Mouse (Mus musculus) CH12.LX (cell line): ENCODE results near the gene Mgat4e. TPM values are rescaled to one million over a fixed set of nuclear protein-coding genes. Genes with fewer than 3 reads are reported as not detected.

Experiments
- DNase-seq: peaks from one replicate; pipeline ENCODE4 v3.0.0-alpha.2; 2013; ENCODE audit errors: extremely low read depth
- H3K27ac ChIP-seq: 2 replicates; pipeline ENCODE4 v1.5.1; 2012; ENCODE audit warnings: low read depth, mild to moderate bottlenecking, control low read depth, moderate library complexity; ENCODE audit not compliant: insufficient read depth
- H3K27me3 ChIP-seq: replicated peaks from 2 replicates; pipeline ENCODE3; 2012; ENCODE audit warnings: inconsistent platforms
- H3K36me3 ChIP-seq, 2 experiments: replicated peaks in 1 of 2; 2 replicates each; pipeline versions ENCODE3 to v1.6.1; 2012; ENCODE audit warnings: inconsistent platforms in 1 of 2, low read length in 1 of 2, mild to moderate bottlenecking in 1 of 2, mixed read lengths in 1 of 2, moderate library complexity in 1 of 2; ENCODE audit not compliant: control insufficient read depth in 1 of 2, insufficient read depth in 1 of 2
- H3K4me1 ChIP-seq, 2 experiments: 2 replicates each; pipeline ENCODE4 v1.6.1; 2012; ENCODE audit warnings: inconsistent platforms in 1 of 2, moderate library complexity in 1 of 2; ENCODE audit not compliant: insufficient read depth in 2 of 2, control insufficient read depth in 1 of 2
- H3K4me2 ChIP-seq: 2 replicates; pipeline ENCODE4 v1.6.1; 2012; ENCODE audit warnings: low read depth, mild to moderate bottlenecking, control low read depth; ENCODE audit not compliant: poor library complexity, insufficient read depth, severe bottlenecking
- H3K4me3 ChIP-seq, 3 experiments: fragments of 150-350 bp in 1 of 3; sonication (generic) in 1 of 3; replicated peaks in 1 of 3; 2 replicates each; pipeline versions ENCODE3 to v1.5.1; 2011 to 2012; ENCODE audit warnings: low read depth in 2 of 3, low read length in 2 of 3, mild to moderate bottlenecking in 2 of 3, moderate library complexity in 2 of 3, control low read depth in 1 of 3, improper control_type of control experiment in 1 of 3, inconsistent platforms in 1 of 3, mixed read lengths in 1 of 3; ENCODE audit not compliant: poor library complexity in 1 of 3
- H3K79me2 ChIP-seq: replicated peaks from 2 replicates; pipeline ENCODE4 v1.6.1; 2012; ENCODE audit warnings: mild to moderate bottlenecking, moderate library complexity; ENCODE audit not compliant: control insufficient read depth, poor library complexity, insufficient read depth, severe bottlenecking; ENCODE audit errors: extremely low read depth
- H3K9ac ChIP-seq: 2 replicates; pipeline ENCODE4 v1.6.1; 2012; ENCODE audit warnings: low read depth, mild to moderate bottlenecking, control low read depth, moderate library complexity; ENCODE audit not compliant: insufficient read depth
- H3K9me3 ChIP-seq: replicated peaks from 2 replicates; pipeline ENCODE3; 2012; ENCODE audit warnings: low read length, inconsistent platforms, mixed read lengths
- CHD1 ChIP-seq: IDR thresholded peaks from 2 replicates; pipeline ENCODE4 v1.6.1; 2012; ENCODE audit warnings: low read depth, low read length, improper control_type of control experiment, inconsistent platforms
- HCFC1 ChIP-seq: IDR thresholded peaks from 2 replicates; pipeline ENCODE4 v1.6.1; 2012; ENCODE audit warnings: low read depth, mild to moderate bottlenecking, inconsistent platforms, low read length, improper control_type of control experiment
- IRF4 ChIP-seq: IDR thresholded peaks from 2 replicates; pipeline ENCODE4 v1.6.1; 2014; ENCODE audit warnings: low read depth, mild to moderate bottlenecking, inconsistent platforms, low read length, improper control_type of control experiment
- MAZ ChIP-seq: IDR thresholded peaks from 2 replicates; pipeline ENCODE4 v1.6.1; 2012; ENCODE audit warnings: low read depth, mild to moderate bottlenecking, inconsistent platforms, low read length, improper control_type of control experiment, moderate library complexity
- MXI1 ChIP-seq: IDR thresholded peaks from 2 replicates; pipeline ENCODE4 v1.6.1; 2011; ENCODE audit warnings: mild to moderate bottlenecking, low read depth, low read length, improper control_type of control experiment
- NELFE ChIP-seq: IDR thresholded peaks from 2 replicates; pipeline ENCODE4 v1.6.1; 2011; ENCODE audit warnings: low read depth, low read length, improper control_type of control experiment
- NRF1 ChIP-seq: IDR thresholded peaks from 2 replicates; pipeline ENCODE4 v1.6.1; 2014; ENCODE audit warnings: low read depth, mild to moderate bottlenecking, inconsistent platforms, low read length, improper control_type of control experiment, moderate library complexity
- POLR2A ChIP-seq: IDR thresholded peaks from 2 replicates; pipeline ENCODE4 v1.6.1; 2011; ENCODE audit warnings: low read depth, mild to moderate bottlenecking, improper control_type of control experiment, low read length
- RCOR1 ChIP-seq: conservative IDR thresholded peaks from 2 replicates; pipeline ENCODE4 v1.6.1; 2012; ENCODE audit warnings: low read depth, mild to moderate bottlenecking, inconsistent platforms, low read length, improper control_type of control experiment
- SIN3A ChIP-seq: IDR thresholded peaks from 2 replicates; pipeline ENCODE4 v1.6.1; 2012; ENCODE audit warnings: low read length, improper control_type of control experiment, inconsistent platforms
- TBP ChIP-seq: conservative IDR thresholded peaks from 2 replicates; pipeline ENCODE4 v1.6.1; 2011; ENCODE audit warnings: low read depth, low read length, improper control_type of control experiment
- TCF12 ChIP-seq: IDR thresholded peaks from 2 replicates; pipeline ENCODE4 v1.6.1; 2014; ENCODE audit warnings: low read depth, mild to moderate bottlenecking, inconsistent platforms, low read length, improper control_type of control experiment
- USF2 ChIP-seq: conservative IDR thresholded peaks from 2 replicates; pipeline ENCODE4 v1.6.1; 2011; ENCODE audit warnings: low read depth, low read length, improper control_type of control experiment
- ZC3H11A ChIP-seq: IDR thresholded peaks from 2 replicates; pipeline ENCODE4 v1.6.1; 2012; ENCODE audit warnings: low read depth, mild to moderate bottlenecking, inconsistent platforms, low read length, improper control_type of control experiment
- ZKSCAN1 ChIP-seq: IDR thresholded peaks from 2 replicates; pipeline ENCODE4 v1.6.1; 2012; ENCODE audit warnings: low read depth, inconsistent platforms, low read length, improper control_type of control experiment, borderline replicate concordance
- dilution Hi-C: fragments of 300-500 bp; cut with MboI; formaldehyde crosslinking; loops from 2 replicates; pipeline ENCODE4 v1.14.3; 2020; ENCODE audit warnings: low sequenced_read_pairs; ENCODE audit not compliant: extremely low pct_unique_long_range_greater_than_20kb, extremely low pct_ligation_motif_present
- in situ Hi-C: fragments of 300-500 bp; cut with MboI; formaldehyde crosslinking; loops from 3 replicates; pipeline ENCODE4 v1.14.3; 2019; ENCODE audit warnings: low sequenced_read_pairs, low pct_ligation_motif_present, low pct_unique_long_range_greater_than_20kb, mixed read lengths
- polyA plus RNA-seq: library from polyadenylated mRNA; unstranded; fragments of >175 nt; gene quantifications from 2 replicates; pipeline ENCODE4 v1.2.1, GENCODE M21; 2012; ENCODE audit warnings: low read depth; ENCODE audit not compliant: insufficient read length
- total RNA-seq, 2 experiments: library from RNA; depleted of rRNA; stranded (reverse); fragments of 300-350 nt in 1 of 2; fragments of >200 nt in 1 of 2; gene quantifications; 2 replicates each; pipeline ENCODE4 v1.2.3; 2012 to 2014

Gene Mgat4e
- total and polyA plus RNA-seq, 3 experiments, result 0.08 TPM; not detected in 2

DNA sequence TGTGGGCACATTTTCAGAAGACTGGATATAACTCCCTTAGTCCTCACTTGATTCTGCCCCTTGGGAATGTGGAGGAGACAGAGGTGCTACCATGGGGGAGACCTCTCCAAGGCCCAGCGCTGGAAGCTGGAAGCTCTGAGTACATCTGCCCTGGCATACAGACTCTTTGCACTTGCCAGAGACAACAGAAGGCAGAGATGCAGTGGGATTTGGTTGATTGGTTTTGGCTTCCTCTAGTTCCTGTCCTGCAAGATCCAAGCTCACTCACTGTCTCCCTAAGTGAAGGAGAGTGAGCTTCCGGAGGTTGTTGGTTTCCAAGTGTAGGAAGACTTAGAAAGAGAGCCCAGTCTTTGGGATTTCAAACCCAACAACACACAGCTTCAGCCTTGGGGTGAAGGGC, 33.6 kb downstream of the Mgat4e start:
- Histone ChIP-seq H3K9me3 (no peaks in the 10 kb centered on the region), H3K9ac (no peak overlapping the region), H3K4me1 (peaks cover 0 to 4% of the 10 kb centered on the region in 2 experiments; a peak in 2 of 4 replicates), H3K79me2 (no peaks in the 10 kb centered on the region), H3K27me3 (no peaks in the 10 kb centered on the region), H3K4me2 (no peak overlapping the region), H3K4me3 (no peak overlapping the region)
- in situ Hi-C loops, result no loop called here
- dilution Hi-C loops, result no loop called here
- DNase-seq, result no peak
- no peak for TF ChIP-seq SIN3A
- TF ChIP-seq USF2, result no peak
- no peak for TF ChIP-seq TBP
- TF ChIP-seq ZKSCAN1, result no peak
- no peak for TF ChIP-seq IRF4
- TF ChIP-seq CHD1, result no peak
- no peak for TF ChIP-seq NELFE
- no peak for TF ChIP-seq ZC3H11A
- TF ChIP-seq RCOR1, result no peak
- TF ChIP-seq MAZ, result no peak
- no peak for TF ChIP-seq HCFC1
- TF ChIP-seq POLR2A, result no peak
- no peak for TF ChIP-seq TCF12
- TF ChIP-seq, all 38 proteins: peak for 0
- Histone ChIP-seq H3K36me3 (no peaks in the 10 kb centered on the region), H3K27ac (no peak overlapping the region)

DNA sequence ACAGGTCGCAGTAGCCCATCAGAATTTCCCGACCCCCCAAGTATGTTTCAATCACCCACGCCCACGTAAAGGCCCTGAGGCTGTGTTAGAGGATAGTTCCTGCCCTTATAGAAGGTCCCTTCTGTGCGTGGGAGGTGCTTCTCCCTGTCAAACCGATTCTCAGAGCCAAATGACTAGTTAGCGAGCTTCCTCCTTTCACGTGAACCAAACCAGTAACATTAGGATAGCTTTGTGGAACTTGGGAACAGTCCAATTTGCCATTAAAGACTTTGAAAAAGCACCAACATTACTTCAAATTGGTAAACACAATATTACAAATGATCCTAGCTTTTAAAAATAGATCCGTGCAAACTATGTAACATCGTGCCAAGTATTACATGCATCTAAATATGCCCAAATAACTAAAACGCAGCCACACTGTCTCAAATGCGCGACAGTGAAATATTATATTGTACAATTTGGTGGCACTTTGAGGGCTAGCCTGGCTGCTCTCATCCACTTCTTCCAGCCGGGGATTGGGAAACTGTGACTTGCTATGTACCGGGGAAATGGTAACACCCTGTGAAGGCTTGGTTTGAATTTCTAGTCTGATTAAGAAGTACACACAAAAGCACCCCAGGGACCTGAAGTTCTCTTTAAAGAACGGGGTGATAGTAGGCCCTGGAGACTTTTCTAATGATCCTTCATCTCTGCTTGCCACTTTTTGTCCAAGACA, 35.4 kb downstream of the Mgat4e start:
- Histone ChIP-seq H3K9me3 (no peaks in the 10 kb centered on the region), H3K79me2 (no peaks in the 10 kb centered on the region), H3K4me1 (peaks cover 0 to 4% of the 10 kb centered on the region in 2 experiments; a peak in 2 of 4 replicates), H3K9ac (no peak overlapping the region), H3K27me3 (no peaks in the 10 kb centered on the region), H3K4me3 (no peak overlapping the region), H3K4me2 (no peak overlapping the region), H3K36me3 (peaks cover 0 to 8% of the 10 kb centered on the region in 2 experiments), H3K27ac (no peak overlapping the region)
- no peak for DNase-seq
- in situ Hi-C loops, result no loop called here
- TF ChIP-seq MXI1 (no peak), NRF1 (no peak), MAZ (no peak), NELFE (no peak)
- dilution Hi-C loops, result no loop called here
